Mouse (Mus musculus) B cell, adult 62 days (primary cell): ENCODE measurements around the gene Bbs9. TPM values are rescaled to one million over a fixed set of nuclear protein-coding genes. Genes with fewer than 3 reads are reported as not detected.

Experiments
- total RNA-seq: library from RNA; stranded (reverse); gene quantifications from 4 replicates; pipeline ENCODE4 v1.2.4, GENCODE M21; 2023

Bbs9 gene
- 26.4 to 29.9 TPM (median 28.3 TPM) in 4 replicates for total RNA-seq

GRCm38 (mm10) chr9:22475424-22475868 is at the start of gene Bbs9:
Gene Bbs9 (plus strand): TSS chr9:22475715.

GRCm38 (mm10) chr9:22453990-22454389 is 21.5 kb upstream of the Bbs9 start, which contains the start of gene Gm17545:
Gene Gm17545 (plus strand): TSS chr9:22454290.

GRCm38 (mm10) chr9:22469643-22470042 is 5.9 kb upstream of the Bbs9 start, which contains the start of gene Rp9:
Gene Rp9 (minus strand): TSS chr9:22469743.

Other genes starting within 250 kb of the Bbs9 start
- 2.0 to 3.0 TPM (median 2.6 TPM) in 4 replicates for gene Zfp599, start 215.8 kb upstream of the Bbs9 start, total RNA-seq
- 14.5 to 15.2 TPM (median 14.8 TPM) in 4 replicates for gene Zfp810, start 168.1 kb upstream of the Bbs9 start, total RNA-seq
- 0.66 to 2.4 TPM (median 1.2 TPM) in 4 replicates for gene Anln, start 86.5 kb upstream of the Bbs9 start, total RNA-seq
- gene 9530077C05Rik, start 64.2 kb upstream of the Bbs9 start, total RNA-seq, result 0.85 to 2.3 TPM (median 1.6 TPM) in 4 replicates
- not detected in 4 replicates for gene Gm17545, start 21.4 kb upstream of the Bbs9 start, total RNA-seq
- 70.5 to 88.5 TPM (median 78.0 TPM) in 4 replicates for gene Rp9, start 6.0 kb upstream of the Bbs9 start, total RNA-seq